Mouse (Mus musculus) midbrain, embryonic 14.5 days (tissue): ENCODE results near the gene Rerg. TPM values are rescaled to one million over a fixed set of nuclear protein-coding genes. Genes with fewer than 3 reads are reported as not detected.

ENCODE experiments used
- ATAC-seq: fragments of 200-750 bp; cut with Nextera tagmentation; 2 replicates; pipeline ENCODE4 v1.8.0; 2017; ENCODE audit warnings: moderate number of reproducible peaks, moderate library complexity; ENCODE audit not compliant: low FRiP score, low TSS enrichment
- DNase-seq: peaks from one replicate; pipeline ENCODE4 v3.0.0-alpha.2; 2015
- H3K27ac ChIP-seq: fragments of 300-500 bp; sonication (generic); replicated peaks from 2 replicates; pipeline ENCODE4 v1.5.1; 2014; ENCODE audit warnings: mild to moderate bottlenecking, low read depth, low read length, moderate library complexity
- H3K27me3 ChIP-seq: fragments of 300-500 bp; sonication (generic); 2 replicates; pipeline ENCODE4 v1.6.1; 2014; ENCODE audit warnings: low read length, control low read depth, mixed read lengths; ENCODE audit not compliant: control insufficient read depth, insufficient read depth
- H3K36me3 ChIP-seq: fragments of 300-500 bp; sonication (generic); 2 replicates; pipeline ENCODE4 v1.6.1; 2014; ENCODE audit warnings: low read length, control low read depth; ENCODE audit not compliant: control insufficient read depth, insufficient read depth
- H3K4me1 ChIP-seq: fragments of 300-500 bp; sonication (generic); 2 replicates; pipeline ENCODE4 v1.6.1; 2014; ENCODE audit warnings: mild to moderate bottlenecking, antibody characterized with exemption, low read length, control low read depth; ENCODE audit not compliant: control insufficient read depth, insufficient read depth
- H3K4me2 ChIP-seq: fragments of 300-500 bp; sonication (generic); 2 replicates; pipeline ENCODE4 v1.6.1; 2014; ENCODE audit warnings: mild to moderate bottlenecking, low read length, moderate library complexity
- H3K4me3 ChIP-seq: fragments of 300-500 bp; sonication (generic); replicated peaks from 2 replicates; pipeline ENCODE4 v1.5.1; 2014; ENCODE audit warnings: low read depth, low read length
- H3K9ac ChIP-seq: fragments of 300-500 bp; sonication (generic); replicated peaks from 2 replicates; pipeline ENCODE4 v1.6.1; 2014; ENCODE audit warnings: mild to moderate bottlenecking, low read length, moderate library complexity
- H3K9me3 ChIP-seq: fragments of 300-500 bp; sonication (generic); 2 replicates; pipeline ENCODE4 v1.6.1; 2016; ENCODE audit warnings: low read length, control low read depth, mixed read lengths; ENCODE audit not compliant: control insufficient read depth
- WGBS: fragments of 180-500 bp; shearing (Covaris S2); extraction: QIAGEN DNeasy Blood & Tissue Kit; methylation state at CpG from one replicate; pipeline ENCODE4 v1.1.7; 2014; 5-methylcytosine and 5-hydroxymethylcytosine counted together
- polyA plus RNA-seq: library from polyadenylated mRNA; unstranded; fragments of >200 nt; fragmentation: Nextera tagmentation; extraction: Ambion mirVana; gene quantifications from 2 replicates; pipeline ENCODE4 v1.2.1, GENCODE M21; 2014

Gene Rerg
- polyA plus RNA-seq, 1 experiment from 2014 or later = 5.9 TPM

GRCm38 (mm10) chr6:137144526-137144840, 25.8 kb downstream of the Rerg start:
- Histone ChIP-seq H3K9me3 (no peaks in the 10 kb centered on the region), H3K4me2 (no peak overlapping the region), H3K36me3 (no peaks in the 10 kb centered on the region), H3K4me3 (no peak overlapping the region), H3K27me3 (no peaks in the 10 kb centered on the region), H3K9ac (no peak overlapping the region), H3K4me1 (no peaks in the 10 kb centered on the region), H3K27ac (no peak overlapping the region)
- 89% methylated on average over 10 of the region's 10 CpGs for WGBS
- no peak for ATAC-seq
- no peak for DNase-seq

- no peaks in the 10 kb centered on the region for H3K27me3 ChIP-seq
- H3K9ac ChIP-seq = no peak overlapping the region
- H3K4me1 ChIP-seq = no peaks in the 10 kb centered on the region
- H3K9me3 ChIP-seq = no peaks in the 10 kb centered on the region
- no peak overlapping the region for H3K4me3 ChIP-seq
- WGBS = 87% methylated on average over 7 of the region's 7 CpGs
- no peak for ATAC-seq
- H3K36me3 ChIP-seq = no peaks in the 10 kb centered on the region
- H3K27ac ChIP-seq = no peak overlapping the region
- no peak overlapping the region for H3K4me2 ChIP-seq
- DNase-seq = no peak
Observed at GRCm38 (mm10) chr6:137143818-137144525, 26.3 kb downstream of the Rerg start.

GRCm38 (mm10) chr6:137142796-137143195, 27.5 kb downstream of the Rerg start:
- peak; percentile 48 for DNase-seq
- Histone ChIP-seq H3K4me2 (peak overlapping the region; percentile 38), H3K4me1 (no peaks in the 10 kb centered on the region), H3K4me3 (no peak overlapping the region), H3K27me3 (no peaks in the 10 kb centered on the region), H3K9ac (no peak overlapping the region), H3K36me3 (no peaks in the 10 kb centered on the region), H3K27ac (no peak overlapping the region), H3K9me3 (no peaks in the 10 kb centered on the region)
- ATAC-seq = peak; percentile 46; the same call in 1 of the 2 replicates
- WGBS = 0% methylated on average over 11 of the region's 11 CpGs

- Histone ChIP-seq H3K36me3 (no peaks in the 10 kb centered on the region), H3K9ac (no peak overlapping the region), H3K4me2 (no peak overlapping the region), H3K4me1 (peaks cover 1% of the 10 kb centered on the region; the same call in 1 of the 2 replicates), H3K27ac (no peak overlapping the region), H3K9me3 (no peaks in the 10 kb centered on the region), H3K27me3 (no peaks in the 10 kb centered on the region), H3K4me3 (no peak overlapping the region)
- DNase-seq (no peak), ATAC-seq (no peak)
- WGBS = 63% methylated on average over 5 of the region's 5 CpGs
Observed at GRCm38 (mm10) chr6:137141247-137141820, 29.0 kb downstream of the Rerg start.

GRCm38 (mm10) chr6:137138822-137139221, 31.5 kb downstream of the Rerg start:
- H3K36me3 ChIP-seq = no peaks in the 10 kb centered on the region
- no peaks in the 10 kb centered on the region for H3K27me3 ChIP-seq
- H3K4me2 ChIP-seq = no peak overlapping the region
- no peak for ATAC-seq
- no peak overlapping the region for H3K9ac ChIP-seq
- no peak for DNase-seq
- H3K4me3 ChIP-seq = no peak overlapping the region
- H3K27ac ChIP-seq = no peak overlapping the region
- H3K4me1 ChIP-seq = peaks cover 14% of the 10 kb centered on the region
- 82% methylated on average over 8 of the region's 8 CpGs for WGBS
- H3K9me3 ChIP-seq = no peaks in the 10 kb centered on the region

GRCm38 (mm10) chr6:137138391-137138790, 31.9 kb downstream of the Rerg start:
- H3K27me3 ChIP-seq = no peaks in the 10 kb centered on the region
- H3K9ac ChIP-seq = no peak overlapping the region
- no peak overlapping the region for H3K27ac ChIP-seq
- H3K36me3 ChIP-seq = no peaks in the 10 kb centered on the region
- 74% methylated on average over 3 of the region's 3 CpGs for WGBS
- ATAC-seq (no peak), DNase-seq (no peak)
- no peaks in the 10 kb centered on the region for H3K9me3 ChIP-seq
- no peak overlapping the region for H3K4me2 ChIP-seq
- H3K4me1 ChIP-seq = peaks cover 14% of the 10 kb centered on the region
- H3K4me3 ChIP-seq = no peak overlapping the region

- no peaks in the 10 kb centered on the region for H3K9me3 ChIP-seq
- H3K9ac ChIP-seq = no peak overlapping the region
- no peak for DNase-seq
- 84% methylated on average over 4 of the region's 4 CpGs for WGBS
- ATAC-seq = no peak
- H3K27ac ChIP-seq = no peak overlapping the region
- H3K4me3 ChIP-seq = no peak overlapping the region
- H3K4me1 ChIP-seq = peaks cover 14% of the 10 kb centered on the region
- H3K27me3 ChIP-seq = no peaks in the 10 kb centered on the region
- H3K4me2 ChIP-seq = no peak overlapping the region
- no peaks in the 10 kb centered on the region for H3K36me3 ChIP-seq
Observed at GRCm38 (mm10) chr6:137136401-137136800, 33.9 kb downstream of the Rerg start.

- Histone ChIP-seq H3K4me2 (peak overlapping the region; percentile 9; the same call in 1 of the 2 replicates), H3K9ac (no peak overlapping the region), H3K4me1 (peaks cover 14% of the 10 kb centered on the region), H3K36me3 (no peaks in the 10 kb centered on the region), H3K4me3 (no peak overlapping the region), H3K27me3 (no peaks in the 10 kb centered on the region), H3K27ac (no peak overlapping the region), H3K9me3 (no peaks in the 10 kb centered on the region)
- DNase-seq = peak; percentile 68
- ATAC-seq = peak; percentile 53; the same call in 1 of the 2 replicates
- 35% methylated on average over 20 of the region's 20 CpGs for WGBS
Observed at GRCm38 (mm10) chr6:137135506-137136391, 34.5 kb downstream of the Rerg start.
